Mouse (Mus musculus) kidney, adult 2 months (tissue): ENCODE measurements around the gene Ston1.

Experiments used
- CTCF ChIP-seq: fragments of 200-500 bp; conservative IDR thresholded peaks from 2 replicates; pipeline ENCODE4 v1.5.1; 2011; ENCODE audit warnings: low read depth, mild to moderate bottlenecking, control low read depth, low read length, moderate library complexity, mixed read lengths; ENCODE audit not compliant: insufficient read depth, insufficient read length
- POLR2A ChIP-seq: fragments of 200-500 bp; IDR thresholded peaks from one replicate; pipeline ENCODE4 v1.6.1; 2011; ENCODE audit warnings: low read depth, low read length, control low read depth

DNA sequence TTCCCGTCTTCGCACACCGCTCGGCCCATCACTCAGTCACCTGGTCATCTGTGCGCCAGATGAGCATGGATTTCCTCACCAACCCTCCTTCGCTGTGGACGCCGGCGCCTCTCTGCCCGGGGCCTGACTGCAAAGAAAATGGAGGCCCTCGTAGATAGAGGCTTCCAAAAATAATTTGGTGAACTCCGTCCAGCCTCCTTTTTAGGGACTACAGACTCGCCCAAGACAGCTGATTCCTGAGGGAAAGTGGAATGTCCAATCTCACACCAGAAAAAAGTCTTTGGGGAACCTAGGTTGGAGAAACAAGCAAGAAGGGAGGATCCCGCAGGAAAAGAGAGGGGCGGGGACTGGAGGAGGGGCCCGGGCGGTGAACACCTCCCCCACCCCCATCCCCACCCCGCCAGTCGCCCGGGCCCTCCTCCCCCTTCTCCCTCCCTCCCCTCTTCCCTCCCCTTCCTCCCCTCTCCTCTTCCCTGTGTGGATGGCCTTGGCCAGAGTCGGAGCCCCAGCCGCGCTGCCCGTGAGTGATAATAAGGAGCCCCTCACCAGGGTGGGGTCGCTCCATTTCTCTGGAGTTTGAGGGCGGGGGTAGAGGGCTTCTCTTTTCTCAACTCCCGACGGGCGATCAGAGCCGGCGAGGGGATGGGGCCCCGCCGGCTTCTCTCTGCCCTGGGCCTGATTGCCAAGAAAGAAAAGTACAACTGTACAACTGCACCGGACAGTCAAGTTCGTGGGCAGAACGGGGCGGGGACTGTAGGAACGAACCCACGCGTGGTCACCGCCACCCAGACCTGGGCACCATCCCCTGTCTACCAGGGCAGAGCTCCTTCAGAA is at the start of gene Ston1:
- no peak for TF ChIP-seq POLR2A
- no peak for TF ChIP-seq CTCF
